Mouse (Mus musculus) heart, embryonic 11.5 days (tissue): ENCODE measurements around the gene Krt34. TPM values are rescaled to one million over a fixed set of nuclear protein-coding genes. Genes with fewer than 3 reads are reported as not detected.

ENCODE experiments used
- ATAC-seq: fragments of 200-750 bp; cut with Nextera tagmentation; replicated peaks from 2 replicates; pipeline ENCODE4 v1.8.0; 2017; ENCODE audit warnings: moderate library complexity; ENCODE audit not compliant: insufficient number of reproducible peaks, low FRiP score, low TSS enrichment
- H3K27ac ChIP-seq: fragments of 300-500 bp; sonication (generic); 2 replicates; pipeline ENCODE4 v1.5.1; 2014; ENCODE audit warnings: mild to moderate bottlenecking, low read depth, low read length
- H3K27me3 ChIP-seq: fragments of 300-500 bp; sonication (generic); 2 replicates; pipeline ENCODE4 v1.6.1; 2014; ENCODE audit warnings: mild to moderate bottlenecking, low read length, mixed read lengths; ENCODE audit not compliant: control insufficient read depth, insufficient read depth
- H3K36me3 ChIP-seq: fragments of 300-500 bp; sonication (generic); 2 replicates; pipeline ENCODE4 v1.6.1; 2014; ENCODE audit warnings: mild to moderate bottlenecking, low read length, moderate library complexity, mixed read lengths; ENCODE audit not compliant: control insufficient read depth, insufficient read depth
- H3K4me1 ChIP-seq: fragments of 300-500 bp; sonication (generic); 2 replicates; pipeline ENCODE4 v1.6.1; 2014; ENCODE audit warnings: low read length; ENCODE audit not compliant: control insufficient read depth, insufficient read depth
- H3K4me2 ChIP-seq: fragments of 300-500 bp; sonication (generic); 2 replicates; pipeline ENCODE4 v1.6.1; 2014; ENCODE audit warnings: mild to moderate bottlenecking, moderate library complexity
- H3K4me3 ChIP-seq: fragments of 300-500 bp; sonication (generic); 2 replicates; pipeline ENCODE4 v1.5.1; 2014; ENCODE audit warnings: low read depth, low read length
- H3K9ac ChIP-seq: fragments of 300-500 bp; sonication (generic); 2 replicates; pipeline ENCODE4 v1.6.1; 2014; ENCODE audit warnings: mild to moderate bottlenecking, low read depth, low read length, moderate library complexity
- H3K9me3 ChIP-seq: fragments of 300-500 bp; sonication (generic); replicated peaks from 2 replicates; pipeline ENCODE4 v1.6.1; 2016; ENCODE audit warnings: low read length; ENCODE audit not compliant: control insufficient read depth
- WGBS: fragments of 180-500 bp; shearing (Covaris S2); extraction: QIAGEN DNeasy Blood & Tissue Kit; methylation state at CpG from one replicate; pipeline ENCODE4 v1.1.7; 2014; ENCODE audit not compliant: insufficient replicate concordance; 5-methylcytosine and 5-hydroxymethylcytosine counted together
- polyA plus RNA-seq: library from polyadenylated mRNA; unstranded; fragments of >200 nt; fragmentation: Nextera tagmentation; extraction: Ambion mirVana; gene quantifications from 2 replicates; pipeline ENCODE4 v1.2.1, GENCODE M21; 2014

Krt34 gene
- polyA plus RNA-seq, 1 experiment from 2014 or later, result not detected

- Histone ChIP-seq H3K9ac (no peak overlapping the region), H3K36me3 (no peaks in the 10 kb centered on the region), H3K27ac (no peak overlapping the region), H3K4me2 (no peak overlapping the region), H3K4me3 (no peak overlapping the region), H3K9me3 (no peaks in the 10 kb centered on the region), H3K4me1 (no peaks in the 10 kb centered on the region), H3K27me3 (peaks cover 19% of the 10 kb centered on the region)
- WGBS, result 72% methylated on average over 3 of the region's 3 CpGs
- no peak for ATAC-seq
Observed at GRCm38 (mm10) chr11:99990571-99990970, 50.8 kb downstream of the Krt34 start.

- no peaks in the 10 kb centered on the region for H3K9me3 ChIP-seq
- no peak overlapping the region for H3K4me3 ChIP-seq
- H3K27ac ChIP-seq, result no peak overlapping the region
- H3K9ac ChIP-seq, result no peak overlapping the region
- ATAC-seq, result no peak
- no peaks in the 10 kb centered on the region for H3K4me1 ChIP-seq
- H3K27me3 ChIP-seq, result peaks cover 22% of the 10 kb centered on the region
- no peak overlapping the region for H3K4me2 ChIP-seq
- 70% methylated on average over 6 of the region's 6 CpGs for WGBS
- H3K36me3 ChIP-seq, result no peaks in the 10 kb centered on the region
Observed at GRCm38 (mm10) chr11:99989881-99990405, 51.4 kb downstream of the Krt34 start.

GRCm38 (mm10) chr11:99988530-99988929 lies 52.8 kb downstream of the Krt34 start:
- H3K27ac ChIP-seq, result no peak overlapping the region
- H3K9ac ChIP-seq, result no peak overlapping the region
- no peaks in the 10 kb centered on the region for H3K4me1 ChIP-seq
- H3K4me2 ChIP-seq, result no peak overlapping the region
- H3K36me3 ChIP-seq, result no peaks in the 10 kb centered on the region
- 92% methylated on average over 3 of the region's 3 CpGs for WGBS
- no peaks in the 10 kb centered on the region for H3K9me3 ChIP-seq
- peaks cover 14% of the 10 kb centered on the region for H3K27me3 ChIP-seq
- ATAC-seq, result no peak
- H3K4me3 ChIP-seq, result no peak overlapping the region

Other genes with a start within 250 kb of the Krt34 start
- gene Gm11596, start 248.1 kb downstream of the Krt34 start, polyA plus RNA-seq, result not detected in 2 replicates
- not detected in 2 replicates for gene Gm11569, start 242.6 kb downstream of the Krt34 start, polyA plus RNA-seq
- not detected in 2 replicates for gene Gm11554, start 237.1 kb downstream of the Krt34 start, polyA plus RNA-seq
- not detected in 2 replicates for gene Krtap4-13, start 231.7 kb downstream of the Krt34 start, polyA plus RNA-seq
- gene Gm11564, start 225.9 kb downstream of the Krt34 start, polyA plus RNA-seq, result not detected in 2 replicates
- not detected in 2 replicates for gene 2300003K06Rik, start 203.5 kb downstream of the Krt34 start, polyA plus RNA-seq
- not detected in 2 replicates for gene Krtap4-16, start 189.9 kb downstream of the Krt34 start, polyA plus RNA-seq
- gene Gm11568, start 183.6 kb downstream of the Krt34 start, polyA plus RNA-seq, result not detected in 2 replicates
- not detected in 2 replicates for gene Gm11559, start 177.1 kb downstream of the Krt34 start, polyA plus RNA-seq
- gene Krtap9-1, start 168.2 kb downstream of the Krt34 start, polyA plus RNA-seq, result not detected in 2 replicates
- gene Gm11567, start 162.4 kb downstream of the Krt34 start, polyA plus RNA-seq, result not detected in 2 replicates
- not detected in 2 replicates for gene Krtap31-1, start 133.6 kb downstream of the Krt34 start, polyA plus RNA-seq
- not detected in 2 replicates for gene Gm11565, start 126.8 kb downstream of the Krt34 start, polyA plus RNA-seq
- gene Krtap31-2, start 105.3 kb downstream of the Krt34 start, polyA plus RNA-seq, result not detected in 2 replicates
- not detected in 2 replicates for gene Krtap9-5, start 93.1 kb downstream of the Krt34 start, polyA plus RNA-seq
- not detected in 2 replicates for gene Krtap29-1, start 62.5 kb downstream of the Krt34 start, polyA plus RNA-seq
- gene Krtap16-1, start 55.0 kb downstream of the Krt34 start, polyA plus RNA-seq, result not detected in 2 replicates
- not detected in 2 replicates for gene Krtap17-1, start 47.6 kb downstream of the Krt34 start, polyA plus RNA-seq
- gene Krt33a, start 25.3 kb downstream of the Krt34 start, polyA plus RNA-seq, result not detected in 2 replicates
- not detected in 2 replicates for gene Krt33b, start 11.7 kb downstream of the Krt34 start, polyA plus RNA-seq
- not detected in 2 replicates for gene Krt31, start 9.0 kb upstream of the Krt34 start, polyA plus RNA-seq
- gene Krt32, start 46.7 kb upstream of the Krt34 start, polyA plus RNA-seq, result not detected in 2 replicates
- not detected in 2 replicates for gene Krt35, start 54.7 kb upstream of the Krt34 start, polyA plus RNA-seq
- gene Krt36, start 64.1 kb upstream of the Krt34 start, polyA plus RNA-seq, result not detected in 2 replicates
- gene Krt13, start 80.0 kb upstream of the Krt34 start, polyA plus RNA-seq, result not detected in 2 replicates
- 0.17 and 0.24 TPM in 2 replicates for gene Krt15, start 94.4 kb upstream of the Krt34 start, polyA plus RNA-seq
- gene Krt19, start 107.1 kb upstream of the Krt34 start, polyA plus RNA-seq, result 48.4 and 69.2 TPM in 2 replicates
- not detected in 2 replicates for gene Krt9, start 151.7 kb upstream of the Krt34 start, polyA plus RNA-seq
- 1.4 and 1.7 TPM in 2 replicates for gene Krt14, start 166.0 kb upstream of the Krt34 start, polyA plus RNA-seq
- not detected in 2 replicates for gene Krt16, start 207.3 kb upstream of the Krt34 start, polyA plus RNA-seq
- gene Krt17, start 219.5 kb upstream of the Krt34 start, polyA plus RNA-seq, result 0.14 and 0.82 TPM in 2 replicates
- 0.20 TPM in 1 of 2 replicates, not detected in the other for gene Krt42, start 228.3 kb upstream of the Krt34 start, polyA plus RNA-seq